Mouse (Mus musculus) E14TG2a.4 (cell line): ENCODE measurements at regions not wholly inside any gene's neighbourhood (a gene's known extent, or its start where the extent isn't known, plus 50 kb on each side); places are given as distances from the start of the nearest gene placed in this dataset.

ENCODE experiments used
- CTCF ChIP-seq: conservative IDR thresholded peaks from 2 replicates; pipeline ENCODE4 v1.5.1; 2014; ENCODE audit warnings: low read length
- NANOG ChIP-seq: IDR thresholded peaks from 2 replicates; pipeline ENCODE4 v1.6.1; 2014; ENCODE audit warnings: borderline replicate concordance, low read length, mixed read lengths
- POU5F1 ChIP-seq: IDR thresholded peaks from 2 replicates; pipeline ENCODE4 v1.6.1; 2014; ENCODE audit warnings: low read length, borderline replicate concordance

DNA sequence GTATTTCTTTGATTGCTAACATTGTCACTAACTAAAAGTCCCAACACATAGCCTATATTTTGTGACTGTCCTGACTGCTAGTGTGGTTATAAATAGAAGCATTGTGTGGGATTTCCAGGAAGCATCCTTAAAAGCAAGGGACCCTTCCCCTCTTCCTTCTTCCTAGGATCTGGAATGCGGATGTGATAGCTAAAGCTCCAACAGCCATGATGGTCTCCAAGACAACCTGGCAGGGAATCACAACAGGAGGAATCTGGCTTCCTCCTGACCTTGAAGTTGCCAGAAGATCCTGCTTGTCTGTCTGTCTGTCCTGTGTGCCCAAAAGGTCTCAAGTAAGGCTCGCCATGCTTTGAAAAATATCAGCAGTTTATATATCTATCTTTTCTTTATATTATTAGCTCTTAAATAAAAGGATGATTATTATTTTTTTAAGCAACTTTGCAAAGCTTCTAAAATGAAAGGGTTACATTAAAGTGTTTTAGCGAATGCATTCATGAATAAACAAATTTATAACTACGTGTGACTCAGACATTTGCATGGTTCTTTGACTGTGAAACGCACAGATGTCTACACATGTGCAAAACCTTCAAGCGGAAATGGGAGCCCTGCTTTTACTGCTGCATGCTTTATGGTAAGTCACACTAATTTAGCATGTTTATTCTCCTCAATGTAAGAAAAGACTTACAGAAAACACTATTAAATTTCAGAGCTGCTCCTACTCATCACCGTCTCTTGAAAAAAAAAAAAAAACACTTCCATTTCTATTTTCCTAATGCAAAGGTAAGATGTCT lies 160.9 kb downstream of the Plk2 start:
- TF ChIP-seq CTCF, result no peak
- no peak for TF ChIP-seq POU5F1
- no peak for TF ChIP-seq NANOG
